In the genomic region with DNA sequence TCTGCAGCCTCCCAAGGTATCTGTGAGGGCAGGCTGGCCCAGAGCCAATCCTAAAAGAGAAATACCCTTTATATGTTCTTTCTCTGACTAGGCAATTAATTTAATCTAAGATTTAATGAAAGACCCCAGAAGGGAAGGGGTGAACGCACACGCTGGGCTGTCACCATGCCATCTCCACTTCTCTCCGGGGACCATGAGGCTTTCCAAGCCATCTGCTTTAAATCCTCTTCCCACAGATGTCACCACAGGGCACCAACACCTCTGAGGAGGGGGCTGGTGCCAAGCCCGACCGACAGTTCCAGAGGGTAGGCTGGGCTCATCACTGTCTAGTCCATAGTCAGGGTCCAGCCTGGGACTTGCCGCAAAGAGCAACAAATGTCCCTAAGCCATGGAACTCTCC, we compare ENCODE assay signal across 9 mouse cellular contexts. TPM values are rescaled to one million over a fixed set of nuclear protein-coding genes. Genes with fewer than 3 reads are reported as not detected.
DNase-seq lines count a peak whose midpoint lies in the region; ATAC-seq lines count a peak whose summit lies in the region.
"Had no signal": no experiment of that assay in that cellular context is flagged by ENCODE, and none has a peak within 500 bp of the region (broad histone marks: within the 10 kb centered on the region; RNA-seq: fewer than 3 reads in every experiment).

No protein-coding gene starts in this region.

- no peak for DNase-seq in liver
- DNase-seq in limb, embryonic 11.5 days (ENCODE audit: low spot score): no peak
- no peak for DNase-seq in thymus, postnatal 4 days
- no peak for DNase-seq in urinary bladder, adult 18-20 months (ENCODE audit: low spot score in 2 of 2)

- no peak for ATAC-seq in liver, embryonic 12.5 days
- ATAC-seq in embryonic facial prominence, embryonic 15.5 days (ENCODE audit: insufficient number of reproducible peaks, low FRiP score, low TSS enrichment, low read depth): no peak
- no peak for ATAC-seq in limb, embryonic 11.5 days (ENCODE audit: insufficient number of reproducible peaks, low FRiP score, low TSS enrichment, low read depth)
- no peak for ATAC-seq in stomach, embryonic 15.5 days (ENCODE audit: insufficient read depth, low FRiP score, low read depth)
- ATAC-seq in megakaryocyte, adult 5-6 weeks (ENCODE audit: poor library complexity, severe bottlenecking): no peak

- H3K9ac ChIP-seq in liver, embryonic 12.5 days: no peak overlapping the region
- H3K9ac ChIP-seq in embryonic facial prominence, embryonic 15.5 days: 0 out of 2 replicates have a peak overlapping the region, but pooled peaks have one; percentile 83
- no peak overlapping the region for H3K9ac ChIP-seq in limb, embryonic 11.5 days (ENCODE audit: low read length)
- H3K9ac ChIP-seq in stomach, embryonic 15.5 days: no peak overlapping the region

- H3K4me2 ChIP-seq in liver, embryonic 12.5 days: peak overlapping the region; percentile 76
- H3K4me2 ChIP-seq in embryonic facial prominence, embryonic 15.5 days (replicated peaks): peak overlapping the region; percentile 93
- H3K4me2 ChIP-seq in limb, embryonic 11.5 days (ENCODE audit: low read depth, severe bottlenecking): peak overlapping the region; percentile 99; the same call in 1 of the 2 replicates
- H3K4me2 ChIP-seq in stomach, embryonic 15.5 days: peak overlapping the region; percentile 96

- 17% methylated on average over 6 of the region's 6 CpGs for WGBS in liver, embryonic 12.5 days (ENCODE audit: insufficient replicate concordance)
- 11% methylated on average over 6 of the region's 6 CpGs for WGBS in embryonic facial prominence, embryonic 15.5 days
- 10% methylated on average over 6 of the region's 6 CpGs for WGBS in limb, embryonic 11.5 days
- 39% methylated on average over 6 of the region's 6 CpGs for WGBS in stomach, embryonic 15.5 days

- H3K4me1 ChIP-seq in liver, embryonic 12.5 days: peaks cover 15% of the 10 kb centered on the region; the same call in 1 of the 2 replicates
- peaks cover 26% of the 10 kb centered on the region for H3K4me1 ChIP-seq in embryonic facial prominence, embryonic 15.5 days
- H3K4me1 ChIP-seq in limb, embryonic 11.5 days (ENCODE audit: control insufficient read depth, insufficient read depth, low read length): peaks cover 16% of the 10 kb centered on the region
- H3K4me1 ChIP-seq in stomach, embryonic 15.5 days: peaks cover 14% of the 10 kb centered on the region; the same call in 1 of the 2 replicates

- peaks cover 80% of the 10 kb centered on the region for H3K27me3 ChIP-seq in liver, embryonic 12.5 days (replicated peaks)
- peaks cover 9% of the 10 kb centered on the region; the same call in 1 of the 2 replicates for H3K27me3 ChIP-seq in embryonic facial prominence, embryonic 15.5 days
- H3K27me3 ChIP-seq in limb, embryonic 11.5 days (ENCODE audit: control insufficient read depth, insufficient read depth, low read length): peaks cover 8% of the 10 kb centered on the region; the same call in 1 of the 2 replicates
- no peaks in the 10 kb centered on the region for H3K27me3 ChIP-seq in stomach, embryonic 15.5 days (replicated peaks)
- H3K27me3 ChIP-seq: Patski had no signal

- peak overlapping the region; percentile 59 for H3K4me3 ChIP-seq in liver, embryonic 12.5 days
- H3K4me3 ChIP-seq in embryonic facial prominence, embryonic 15.5 days (replicated peaks): peak overlapping the region; percentile 74
- no peak overlapping the region for H3K4me3 ChIP-seq in limb, embryonic 11.5 days (ENCODE audit: low read depth, low read length)
- H3K4me3 ChIP-seq in stomach, embryonic 15.5 days (replicated peaks): peak overlapping the region; percentile 74

- H3K27ac ChIP-seq in liver, embryonic 12.5 days: no peak overlapping the region
- no peak overlapping the region for H3K27ac ChIP-seq in embryonic facial prominence, embryonic 15.5 days (replicated peaks)
- no peak overlapping the region for H3K27ac ChIP-seq in limb, embryonic 11.5 days (replicated peaks; ENCODE audit: low read depth, low read length)
- H3K27ac ChIP-seq in stomach, embryonic 15.5 days: no peak overlapping the region

- no peaks in the 10 kb centered on the region for H3K36me3 ChIP-seq in liver, embryonic 12.5 days
- H3K36me3 ChIP-seq in embryonic facial prominence, embryonic 15.5 days: no peaks in the 10 kb centered on the region
- no peaks in the 10 kb centered on the region for H3K36me3 ChIP-seq in limb, embryonic 11.5 days (ENCODE audit: control insufficient read depth, insufficient read depth, low read length)
- H3K36me3 ChIP-seq in stomach, embryonic 15.5 days: no peaks in the 10 kb centered on the region

- no peaks in the 10 kb centered on the region for H3K9me3 ChIP-seq in liver, embryonic 12.5 days (replicated peaks)
- H3K9me3 ChIP-seq in embryonic facial prominence, embryonic 15.5 days (replicated peaks): no peaks in the 10 kb centered on the region
- H3K9me3 ChIP-seq in limb, embryonic 11.5 days (ENCODE audit: control insufficient read depth, low read length): no peaks in the 10 kb centered on the region
- no peaks in the 10 kb centered on the region for H3K9me3 ChIP-seq in stomach, embryonic 15.5 days

RNA-seq across cellular contexts. Expression of a gene that starts 4.5 kb away (rescaled TPM):
- 2.1 and 2.2 TPM in 2 replicates for polyA plus RNA-seq in liver, embryonic 12.5 days (2016; fragmentation: Nextera tagmentation; extraction: Ambion mirVana)
- 32.7 and 34.4 TPM in 2 replicates for polyA plus RNA-seq in embryonic facial prominence, embryonic 15.5 days (2015; fragmentation: Nextera tagmentation; extraction: Ambion mirVana)
- 15.5 and 15.9 TPM in 2 replicates for polyA plus RNA-seq in limb, embryonic 11.5 days (2014; fragmentation: Nextera tagmentation; extraction: Ambion mirVana)
- 29.7 and 31.7 TPM in 2 replicates for polyA plus RNA-seq in stomach, embryonic 15.5 days (2015; fragmentation: Nextera tagmentation; extraction: Ambion mirVana)
- total RNA-seq in megakaryocyte, adult 5-6 weeks (2015): 36.0 and 37.4 TPM in 2 replicates
- total RNA-seq in megakaryocyte, adult 5-6 weeks (2017): 33.6 and 38.6 TPM in 2 replicates
